Mouse (Mus musculus) adrenal gland, postnatal 10 days (tissue): ENCODE measurements around the gene Krtap7-1. TPM values are rescaled to one million over a fixed set of nuclear protein-coding genes. Genes with fewer than 3 reads are reported as not detected.

Source experiments
- DNase-seq: peaks from one replicate; pipeline ENCODE4 v3.0.0; 2021; ENCODE audit warnings: mixed read lengths
- long read RNA-seq, 2 experiments: library from polyadenylated mRNA; stranded (forward); transcript quantifications; one replicate each; pipeline ENCODE4 v2.0.0; 2021
- total RNA-seq, 2 experiments: library from RNA; stranded (reverse); gene quantifications; 2 replicates each; pipeline ENCODE4 v1.2.3; 2021

Gene Krtap7-1
- not detected for total RNA-seq
- long read RNA-seq, experiment 1: 0 reads
- long read RNA-seq, experiment 2: 0 reads

GRCm38 (mm10) chr16:89508223-89508622 lies at the start of gene Krtap7-1:
Krtap7-1 (minus strand) TSS chr16:89508323.
- no peak for DNase-seq

DNA sequence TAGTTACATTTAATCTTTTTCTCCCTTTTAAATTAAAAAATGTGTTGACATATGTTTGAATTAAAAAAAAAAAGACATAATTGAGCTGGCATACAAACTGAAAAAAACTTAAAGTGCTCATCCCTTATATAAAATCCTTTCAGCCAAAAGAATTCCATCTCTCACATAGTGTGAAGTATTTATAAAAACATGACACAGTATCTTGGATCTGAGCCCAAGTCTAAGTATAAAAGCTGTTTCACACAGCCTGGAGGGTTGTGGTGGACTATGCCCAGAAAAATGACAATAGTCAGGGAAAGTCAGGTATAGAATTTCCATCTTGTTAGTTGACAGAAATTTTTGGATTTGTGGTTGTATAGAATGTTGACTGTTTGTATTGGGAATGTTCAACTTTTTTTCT lies 42.2 kb upstream of the Krtap7-1 start:
- no peak for DNase-seq

DNA sequence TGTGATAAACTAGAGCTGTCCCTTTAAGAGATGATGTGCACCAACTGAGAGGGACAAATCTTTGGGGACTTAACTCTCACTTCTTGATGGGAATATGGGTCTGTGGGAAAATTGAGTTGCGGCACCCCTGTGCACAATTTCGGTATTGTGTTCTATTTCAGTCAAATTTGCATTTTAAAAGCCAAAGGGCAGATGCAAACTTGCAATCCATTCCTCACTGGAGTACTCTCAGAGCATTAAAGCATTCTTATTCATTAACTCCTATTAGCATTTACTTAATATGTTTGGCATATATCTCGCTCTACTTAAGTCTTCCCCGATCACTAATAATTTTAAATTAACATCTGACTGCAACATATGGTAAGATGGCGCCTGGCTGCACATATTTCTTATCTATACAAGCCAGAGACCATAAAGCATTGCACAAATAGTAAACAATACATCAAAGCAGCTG lies 29.9 kb upstream of the Krtap7-1 start:
- no peak for DNase-seq

DNA sequence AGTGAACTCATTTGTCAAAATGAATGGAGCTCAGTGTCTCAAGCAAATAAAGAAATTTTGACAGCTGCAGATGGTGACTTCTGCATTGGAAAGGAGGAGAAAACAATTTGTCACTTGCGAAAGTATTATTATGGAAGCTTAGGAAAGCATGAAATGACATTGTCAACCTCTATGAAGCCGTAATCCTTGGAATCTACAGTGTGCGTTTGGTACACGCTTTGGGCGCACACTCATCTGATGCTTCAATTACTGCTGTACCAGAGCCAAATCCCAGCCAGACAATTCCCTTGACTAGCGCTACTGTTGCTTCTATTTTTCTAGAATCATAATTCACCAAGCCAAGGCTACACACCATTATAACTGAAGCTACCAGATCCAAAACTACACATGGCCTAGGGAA lies 29.2 kb upstream of the Krtap7-1 start:
- no peak for DNase-seq

- DNase-seq: no peak
Observed at GRCm38 (mm10) chr16:89530547-89530946, 22.4 kb upstream of the Krtap7-1 start.

DNA sequence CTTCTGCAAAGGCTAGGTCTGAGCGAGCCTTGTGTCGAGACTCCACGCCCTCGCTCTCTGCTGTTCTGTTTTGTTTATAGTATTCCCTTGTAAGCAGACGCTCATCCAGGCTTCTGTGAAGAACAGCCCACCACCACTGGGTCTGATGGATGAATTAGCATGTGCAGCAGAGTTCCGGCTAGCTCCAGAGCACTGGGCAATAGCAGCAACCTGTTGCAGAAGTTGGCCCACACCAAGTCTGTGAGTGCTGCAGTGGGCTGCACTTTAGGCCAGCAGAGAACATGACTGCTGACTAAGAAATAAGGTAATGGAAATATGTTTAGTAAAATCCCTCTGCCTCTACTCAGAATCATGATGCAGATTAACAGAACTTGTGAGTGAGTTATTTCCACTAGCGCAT lies 21.7 kb upstream of the Krtap7-1 start:
- no peak for DNase-seq

- no peak for DNase-seq
Observed at GRCm38 (mm10) chr16:89528380-89528779, 20.3 kb upstream of the Krtap7-1 start.

GRCm38 (mm10) chr16:89520996-89521395 lies 12.9 kb upstream of the Krtap7-1 start:
- DNase-seq: no peak

GRCm38 (mm10) chr16:89520555-89520954 lies 12.4 kb upstream of the Krtap7-1 start:
- no peak for DNase-seq

DNA sequence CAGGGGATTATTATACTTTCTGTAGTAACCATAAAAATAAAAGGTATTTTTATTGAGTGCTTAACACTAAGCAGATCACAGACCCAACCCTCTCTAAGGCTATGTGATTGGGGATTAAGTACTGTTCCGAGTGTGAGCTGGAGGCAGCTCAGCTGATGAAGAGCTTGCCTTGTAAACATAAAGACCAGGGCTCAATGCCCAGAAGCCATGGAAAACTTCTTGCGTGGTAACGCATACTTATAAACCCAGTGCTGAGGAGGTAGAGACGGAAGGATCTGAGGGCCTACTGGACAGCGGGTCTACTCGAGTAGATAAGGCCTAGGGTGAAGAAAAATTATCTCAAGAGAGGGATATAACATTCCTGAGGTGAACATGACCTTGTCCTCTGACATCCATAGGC lies 12.0 kb upstream of the Krtap7-1 start:
- DNase-seq: no peak

DNA sequence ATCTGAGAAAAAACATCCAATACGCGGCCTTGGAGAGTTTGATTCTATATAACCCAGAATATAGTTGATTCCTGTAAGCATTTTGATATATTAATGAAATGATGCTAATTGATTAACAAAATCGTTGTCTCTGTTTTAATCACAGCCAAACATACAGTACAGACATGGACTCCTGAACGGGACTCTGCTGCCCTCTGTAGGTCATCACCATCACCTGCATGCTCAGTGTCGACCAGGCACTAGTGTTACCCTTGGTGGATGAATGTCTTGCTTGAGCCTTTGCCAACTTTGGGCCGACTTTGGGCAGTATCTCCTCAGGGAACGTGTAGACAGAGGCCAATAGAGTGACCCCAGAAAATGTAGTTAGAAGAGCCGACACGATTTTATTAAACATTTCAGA lies 9.5 kb upstream of the Krtap7-1 start:
- DNase-seq: peak; percentile 72

DNA sequence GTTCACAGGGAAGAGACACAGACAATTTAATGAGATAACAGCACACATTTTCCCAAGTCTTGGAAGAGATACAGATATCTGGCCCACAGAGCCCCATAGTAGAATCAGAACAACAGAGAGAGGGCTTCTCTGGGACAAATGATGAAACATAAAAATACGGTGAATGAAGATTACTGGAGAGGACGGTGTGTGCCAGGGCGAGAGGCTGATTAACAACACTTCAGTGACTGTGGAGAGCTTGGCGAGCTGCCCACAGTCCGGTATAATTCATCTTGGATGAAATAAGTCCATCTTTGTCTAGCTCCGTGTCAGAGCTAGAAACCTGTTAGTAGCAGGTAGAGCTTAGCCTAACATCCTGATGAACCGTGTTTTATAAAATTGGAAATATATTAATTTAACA lies 5.3 kb upstream of the Krtap7-1 start:
- peak; percentile 3 for DNase-seq

- no peak for DNase-seq
Observed at GRCm38 (mm10) chr16:89503571-89503970, 4.6 kb downstream of the Krtap7-1 start.

DNA sequence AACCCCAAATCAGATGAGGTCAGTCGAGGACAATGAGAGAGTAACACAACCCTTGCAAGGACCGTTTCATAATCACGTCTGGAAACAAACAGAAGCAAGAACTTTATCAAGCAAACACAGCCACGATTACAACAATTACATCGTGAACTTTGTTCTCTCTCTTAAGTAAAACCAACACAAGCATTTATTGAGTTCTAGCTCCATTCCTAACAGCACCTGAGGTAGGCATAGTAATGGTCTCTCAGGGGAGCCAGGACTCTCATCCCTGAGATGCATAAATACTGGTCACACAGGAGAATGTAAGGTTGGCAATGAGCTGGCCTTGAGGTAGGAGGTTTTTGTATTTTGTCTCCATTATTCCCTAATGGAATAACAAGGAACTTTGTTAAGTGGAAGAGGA lies 6.3 kb downstream of the Krtap7-1 start:
- DNase-seq: no peak

DNA sequence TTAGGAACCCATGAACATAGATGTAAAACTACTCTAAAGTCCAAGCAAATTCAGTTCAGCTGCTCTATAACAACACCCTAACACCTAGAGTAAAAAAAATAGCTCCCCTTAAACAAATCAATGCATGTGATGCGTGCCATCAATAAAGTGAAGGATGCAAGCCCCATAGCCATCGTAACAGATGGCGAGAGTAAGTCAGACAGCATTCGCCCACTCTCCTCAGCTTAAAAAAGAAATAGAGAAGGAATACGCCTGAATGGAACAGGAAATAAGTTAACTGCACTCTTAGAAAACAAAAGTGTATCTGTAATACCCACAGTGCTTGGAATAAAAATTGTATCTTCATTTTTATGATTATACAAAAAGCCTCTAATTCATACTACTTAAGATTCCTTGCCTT lies 11.1 kb downstream of the Krtap7-1 start:
- no peak for DNase-seq

- DNase-seq: no peak
Observed at GRCm38 (mm10) chr16:89495394-89496153, 12.5 kb downstream of the Krtap7-1 start.

- no peak for DNase-seq
Observed at GRCm38 (mm10) chr16:89487852-89488251, 20.3 kb downstream of the Krtap7-1 start, which contains the start of gene Krtap8-1. Krtap8-1 (minus strand) TSS chr16:89487952.

GRCm38 (mm10) chr16:89477679-89478314 lies 30.3 kb downstream of the Krtap7-1 start:
- no peak for DNase-seq

DNA sequence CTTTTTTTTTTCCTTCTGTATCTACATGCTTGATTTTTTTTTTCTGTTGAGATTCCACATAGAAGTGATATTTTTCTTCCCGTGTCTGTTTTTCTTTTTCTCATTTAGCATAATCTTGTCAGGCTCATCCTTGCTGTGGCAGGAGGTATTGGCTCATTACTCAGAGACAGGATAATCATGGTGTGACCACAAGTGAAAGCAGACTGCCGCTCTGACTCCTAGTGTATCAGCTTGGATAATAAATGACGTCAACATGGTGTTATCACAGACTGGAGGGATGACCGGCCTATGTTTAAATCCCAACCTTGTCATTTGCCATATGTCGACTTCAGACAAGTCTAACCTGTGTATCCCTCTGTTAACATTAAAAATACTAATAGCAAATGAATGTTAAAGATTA lies 46.9 kb downstream of the Krtap7-1 start:
- DNase-seq: no peak
